Mouse (Mus musculus): Measurements from ENCODE around the gene Zbtb11. TPM values are rescaled to one million over a fixed set of nuclear protein-coding genes. Genes with fewer than 3 reads are reported as not detected.

Zbtb11 gene
- polyA plus RNA-seq, 1 experiment, result not detected

- Histone ChIP-seq H3K4me3 (ENCODE audit: insufficient read depth, low read depth, low read length) (no peak overlapping the region), H3K27ac (ENCODE audit: insufficient read depth, low read depth, low read length) (no peak overlapping the region), H3K4me1 (ENCODE audit: control insufficient read depth, insufficient read depth, low read length) (no peaks in the 10 kb centered on the region)
- TF ChIP-seq POLR2A (IDR thresholded peaks at IDR 0.05; ENCODE audit: insufficient read depth, low read depth, low read length) (no peak), CTCF (IDR thresholded peaks at IDR 0.05; ENCODE audit: insufficient read depth, low read depth, low read length) (no peak)
- WGBS, result 97% methylated on average over 2 of the region's 2 CpGs
Measured at GRCm38 (mm10) chr16:55994235-55994634, 20.6 kb downstream of the Zbtb11 start.

- TF ChIP-seq POLR2A (IDR thresholded peaks at IDR 0.05; ENCODE audit: insufficient read depth, low read depth, low read length) (no peak), CTCF (IDR thresholded peaks at IDR 0.05; ENCODE audit: insufficient read depth, low read depth, low read length) (no peak)
- Histone ChIP-seq H3K4me3 (ENCODE audit: insufficient read depth, low read depth, low read length) (no peak overlapping the region), H3K27ac (ENCODE audit: insufficient read depth, low read depth, low read length) (no peak overlapping the region), H3K4me1 (ENCODE audit: control insufficient read depth, insufficient read depth, low read length) (no peaks in the 10 kb centered on the region)
- WGBS, result 93% methylated on average over 11 of the region's 11 CpGs
Measured at GRCm38 (mm10) chr16:56006798-56007197, 33.1 kb downstream of the Zbtb11 start.

- no peak overlapping the region for H3K4me3 ChIP-seq (ENCODE audit: insufficient read depth, low read depth, low read length)
- WGBS, result 98% methylated on average over 1 of the region's 1 CpGs
- no peaks in the 10 kb centered on the region for H3K4me1 ChIP-seq (ENCODE audit: control insufficient read depth, insufficient read depth, low read length)
- H3K27ac ChIP-seq (ENCODE audit: insufficient read depth, low read depth, low read length), result no peak overlapping the region
- no peak for TF ChIP-seq CTCF (IDR thresholded peaks at IDR 0.05; ENCODE audit: insufficient read depth, low read depth, low read length)
- TF ChIP-seq POLR2A (IDR thresholded peaks at IDR 0.05; ENCODE audit: insufficient read depth, low read depth, low read length), result no peak
Measured at GRCm38 (mm10) chr16:56008862-56009261, 35.2 kb downstream of the Zbtb11 start.

- WGBS, result 90% methylated on average over 10 of the region's 10 CpGs
- TF ChIP-seq CTCF (IDR thresholded peaks at IDR 0.05; ENCODE audit: insufficient read depth, low read depth, low read length) (no peak), POLR2A (IDR thresholded peaks at IDR 0.05; ENCODE audit: insufficient read depth, low read depth, low read length) (no peak)
Measured at GRCm38 (mm10) chr16:56012789-56013743, 39.4 kb downstream of the Zbtb11 start.

GRCm38 (mm10) chr16:56014076-56014475, 40.4 kb downstream of the Zbtb11 start:
- no peak for TF ChIP-seq CTCF (IDR thresholded peaks at IDR 0.05; ENCODE audit: insufficient read depth, low read depth, low read length)
- no peak for TF ChIP-seq POLR2A (IDR thresholded peaks at IDR 0.05; ENCODE audit: insufficient read depth, low read depth, low read length)
- Histone ChIP-seq H3K27ac (ENCODE audit: insufficient read depth, low read depth, low read length) (no peak overlapping the region), H3K4me1 (ENCODE audit: control insufficient read depth, insufficient read depth, low read length) (no peaks in the 10 kb centered on the region), H3K4me3 (ENCODE audit: insufficient read depth, low read depth, low read length) (no peak overlapping the region)
- 86% methylated on average over 7 of the region's 7 CpGs for WGBS

More at GRCm38 (mm10) chr16:56012789-56013743, 39.4 kb downstream of the Zbtb11 start:
- Histone ChIP-seq H3K27ac (ENCODE audit: insufficient read depth, low read depth, low read length) (no peak overlapping the region), H3K4me3 (ENCODE audit: insufficient read depth, low read depth, low read length) (no peak overlapping the region), H3K4me1 (ENCODE audit: control insufficient read depth, insufficient read depth, low read length) (no peaks in the 10 kb centered on the region)

- no peak overlapping the region for H3K4me3 ChIP-seq (ENCODE audit: insufficient read depth, low read depth, low read length)
- WGBS, result 96% methylated on average over 7 of the region's 7 CpGs
- no peak overlapping the region for H3K27ac ChIP-seq (ENCODE audit: insufficient read depth, low read depth, low read length)
- H3K4me1 ChIP-seq (ENCODE audit: control insufficient read depth, insufficient read depth, low read length), result no peaks in the 10 kb centered on the region; the same call in 1 of the 2 replicates
- TF ChIP-seq CTCF (IDR thresholded peaks at IDR 0.05; ENCODE audit: insufficient read depth, low read depth, low read length), result no peak
Measured at GRCm38 (mm10) chr16:56019660-56020059, 46.0 kb downstream of the Zbtb11 start.

GRCm38 (mm10) chr16:56027854-56028629, 54.4 kb downstream of the Zbtb11 start:
- 22% methylated on average over 12 of the region's 12 CpGs for WGBS
- H3K27ac ChIP-seq (ENCODE audit: insufficient read depth, low read depth, low read length), result no peak overlapping the region
- H3K4me3 ChIP-seq (ENCODE audit: insufficient read depth, low read depth, low read length), result peak overlapping the region; percentile 16; the same call in 1 of the 2 replicates
- no peaks in the 10 kb centered on the region; the same call in 1 of the 2 replicates for H3K4me1 ChIP-seq (ENCODE audit: control insufficient read depth, insufficient read depth, low read length)
- TF ChIP-seq POLR2A (IDR thresholded peaks at IDR 0.05; ENCODE audit: insufficient read depth, low read depth, low read length) (no peak), CTCF (IDR thresholded peaks at IDR 0.05; ENCODE audit: insufficient read depth, low read depth, low read length) (no peak)

GRCm38 (mm10) chr16:56028722-56029551, 55.3 kb downstream of the Zbtb11 start:
- no peaks in the 10 kb centered on the region; the same call in 1 of the 2 replicates for H3K4me1 ChIP-seq (ENCODE audit: control insufficient read depth, insufficient read depth, low read length)
- under 1% methylated on average over 62 of the region's 62 CpGs for WGBS
- TF ChIP-seq CTCF (IDR thresholded peaks at IDR 0.05; ENCODE audit: insufficient read depth, low read depth, low read length) (no peak), POLR2A (IDR thresholded peaks at IDR 0.05; ENCODE audit: insufficient read depth, low read depth, low read length) (no peak)
- H3K4me3 ChIP-seq (ENCODE audit: insufficient read depth, low read depth, low read length), result peak overlapping the region; percentile 76
- peak overlapping the region; percentile 47 for H3K27ac ChIP-seq (ENCODE audit: insufficient read depth, low read depth, low read length)

Measured in olfactory bulb, adult 2 months (tissue).